Mouse (Mus musculus) erythroblast, embryonic 14.5 days (primary cell): Measurements from ENCODE around the gene Mab21l3.

ENCODE experiments used
- GATA1 ChIP-seq: IDR thresholded peaks from 2 replicates; pipeline ENCODE4 v1.6.1; 2012; ENCODE audit warnings: low read length, inconsistent platforms, mixed read lengths
- TAL1 ChIP-seq: IDR thresholded peaks from 3 replicates; pipeline ENCODE4 v1.6.1; 2012; ENCODE audit warnings: low read length, inconsistent platforms, mixed read lengths

DNA sequence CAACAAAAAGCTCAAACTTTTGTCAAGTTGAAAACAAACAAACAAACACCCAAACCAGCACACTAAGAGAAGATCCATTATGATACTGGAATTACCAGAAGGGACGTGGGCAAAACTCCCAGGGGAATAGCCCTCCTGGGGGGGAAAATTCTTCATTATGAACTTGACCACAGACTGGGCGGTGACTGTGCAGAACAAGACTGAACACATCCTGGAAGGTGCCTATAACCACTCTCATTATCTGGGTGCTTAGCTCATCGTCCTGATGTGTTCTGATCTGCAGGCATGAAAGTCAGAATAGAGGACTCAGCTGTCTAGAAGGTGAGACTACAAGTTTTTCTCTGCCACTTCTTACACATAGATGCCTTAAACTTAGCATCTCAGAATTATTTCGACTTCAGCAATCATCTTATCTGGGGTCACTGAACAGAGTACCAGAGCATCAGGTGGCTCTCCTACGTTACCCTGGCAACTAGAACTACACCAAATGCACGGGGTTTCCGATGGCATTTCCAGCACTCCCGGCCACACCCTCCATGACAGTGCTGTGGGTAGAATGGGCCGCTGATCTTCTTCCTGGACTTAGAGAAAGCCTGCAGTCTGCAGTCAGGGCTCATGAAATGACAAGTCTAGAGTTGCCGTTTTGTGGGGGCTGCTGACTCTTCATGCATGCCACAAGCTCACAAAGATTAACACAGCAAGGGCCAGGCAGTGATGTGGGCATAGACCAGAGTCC lies 18.7 kb downstream of the Mab21l3 start:
- TF ChIP-seq TAL1, result no peak
- TF ChIP-seq GATA1, result no peak
